In genomic region chr4:109393229-109393779, GRCm38 (mm10) we compare ENCODE assay signal across 17 mouse cellular contexts. TPM values are rescaled to one million over a fixed set of nuclear protein-coding genes. Genes with fewer than 3 reads are reported as not detected.
A peak's percentile ranks its signal among the peaks of the same experiment; 100 is the strongest.
DNase-seq lines count a peak whose midpoint lies in the region; ATAC-seq and TF ChIP-seq lines count a peak whose summit lies in the region.
"Had no signal": no experiment of that assay in that cellular context is flagged by ENCODE, and none has a peak within 500 bp of the region (broad histone marks: within the 10 kb centered on the region; RNA-seq: fewer than 3 reads in every experiment).

No protein-coding gene starts in this region.

- DNase-seq in heart, adult 11 months, result peak; percentile 64
- no peak for DNase-seq in heart, embryonic 10.5 days (ENCODE audit: low spot score)
- DNase-seq in 416B (ENCODE audit: low read depth), result peak; percentile 70
- DNase-seq in liver, postnatal 0 days, result no peak
- no peak for DNase-seq in thymus, adult 2 months
- no peak for DNase-seq in adrenal gland, postnatal 25 days
- DNase-seq in gastrocnemius, postnatal 25 days, result no peak
- DNase-seq: cerebellum, adult 9-11 months; kidney, adult 9 months; layer of hippocampus, postnatal 36 days; right cerebral cortex, adult 18-20 months; thymus, adult 18-20 months had no signal

- peak; percentile 33; the same call in 1 of the 2 replicates for ATAC-seq in granulocyte monocyte progenitor cell, adult 5-6 weeks (replicated peaks; ENCODE audit: poor library complexity, severe bottlenecking)
- peak; percentile 25; the same call in 1 of the 2 replicates for ATAC-seq in liver, postnatal 0 days
- ATAC-seq: CD4-positive, CD25-positive, alpha-beta regulatory T cell, adult 4 months had no signal

- H3K4me3 ChIP-seq in heart, embryonic 10.5 days, result no peak overlapping the region
- no peak overlapping the region for H3K4me3 ChIP-seq in liver, postnatal 0 days (ENCODE audit: low read depth, low read length)
- H3K4me3 ChIP-seq in thymus, adult 2 months (ENCODE audit: control insufficient read depth, insufficient read depth, low read length), result no peak overlapping the region
- H3K4me3 ChIP-seq: embryonic facial prominence, embryonic 12.5 days; neural tube, embryonic 13.5 days had no signal

- peaks cover 3% of the 10 kb centered on the region; the same call in 1 of the 2 replicates for H3K36me3 ChIP-seq in heart, embryonic 10.5 days
- H3K36me3 ChIP-seq in liver, postnatal 0 days (replicated peaks; ENCODE audit: insufficient read depth, low read length), result peaks cover 3% of the 10 kb centered on the region; the same call in 1 of the 2 replicates
- H3K36me3 ChIP-seq in thymus, adult 2 months (ENCODE audit: control insufficient read depth, insufficient read depth, low read length), result no peaks in the 10 kb centered on the region
- H3K36me3 ChIP-seq: embryonic facial prominence, embryonic 12.5 days; heart, embryonic 15.5 days had no signal

- H3K27ac ChIP-seq in heart, embryonic 10.5 days, result no peak overlapping the region
- no peak overlapping the region for H3K27ac ChIP-seq in liver, postnatal 0 days (ENCODE audit: low read depth)
- H3K27ac ChIP-seq in thymus, adult 2 months (ENCODE audit: control insufficient read depth, insufficient read depth, low read length), result no peak overlapping the region
- H3K27ac ChIP-seq: embryonic facial prominence, embryonic 12.5 days; heart, embryonic 15.5 days; neural tube, embryonic 13.5 days had no signal

- TF ChIP-seq EP300 in liver, postnatal 0 days (IDR thresholded peaks at IDR 0.05; ENCODE audit: low read depth), result no peak

- no peak for TF ChIP-seq POLR2A in thymus, adult 2 months (IDR thresholded peaks at IDR 0.05; ENCODE audit: control insufficient read depth, extremely low read depth, insufficient read depth, low read length, poor library complexity)

- H3K27me3 ChIP-seq in heart, embryonic 10.5 days (ENCODE audit: insufficient read depth, poor library complexity, severe bottlenecking), result 0 out of 2 replicates have a peak, but pooled peaks cover 7% of the 10 kb centered on the region
- H3K27me3 ChIP-seq in liver, postnatal 0 days (ENCODE audit: insufficient read depth, low read length), result no peaks in the 10 kb centered on the region
- H3K27me3 ChIP-seq in thymus, adult 2 months (ENCODE audit: control insufficient read depth, insufficient read depth, low read length), result no peaks in the 10 kb centered on the region
- H3K27me3 ChIP-seq: heart, embryonic 15.5 days; neural tube, embryonic 13.5 days had no signal

- H3K9ac ChIP-seq in liver, postnatal 0 days (replicated peaks), result peak overlapping the region; percentile 44; the same call in 1 of the 2 replicates
- H3K9ac ChIP-seq: embryonic facial prominence, embryonic 12.5 days had no signal

- no peaks in the 10 kb centered on the region for H3K9me3 ChIP-seq in heart, embryonic 10.5 days
- no peaks in the 10 kb centered on the region for H3K9me3 ChIP-seq in liver, postnatal 0 days (ENCODE audit: low read length)
- H3K9me3 ChIP-seq: embryonic facial prominence, embryonic 12.5 days; heart, embryonic 15.5 days; neural tube, embryonic 13.5 days had no signal

- 77% methylated on average over 6 of the region's 6 CpGs for WGBS in heart, embryonic 10.5 days
- WGBS in liver, postnatal 0 days (ENCODE audit: insufficient replicate concordance), result 43% methylated on average over 6 of the region's 6 CpGs
- 45% methylated on average over 6 of the region's 6 CpGs for WGBS in thymus, adult 2 months

- H3K4me2 ChIP-seq in liver, postnatal 0 days (ENCODE audit: low read depth, low read length), result peak overlapping the region; percentile 65; the same call in 1 of the 2 replicates

- TF ChIP-seq CTCF in liver, postnatal 0 days (IDR thresholded peaks at IDR 0.05; ENCODE audit: low read depth), result no peak
- TF ChIP-seq CTCF in thymus, adult 2 months (IDR thresholded peaks at IDR 0.05; ENCODE audit: borderline replicate concordance, control insufficient read depth, extremely low read depth, insufficient read depth, low read length, poor library complexity), result no peak

- peaks cover 13% of the 10 kb centered on the region for H3K4me1 ChIP-seq in heart, embryonic 10.5 days
- H3K4me1 ChIP-seq in liver, postnatal 0 days (ENCODE audit: insufficient read depth), result peaks cover 10% of the 10 kb centered on the region
- H3K4me1 ChIP-seq in thymus, adult 2 months (replicated peaks; ENCODE audit: control insufficient read depth, insufficient read depth, low read length), result no peaks in the 10 kb centered on the region

RNA-seq across cellular contexts. Expression of gene Ttc39a, which starts 13.1 kb away (rescaled TPM):
- polyA plus RNA-seq in heart, embryonic 10.5 days (2016; fragmentation: Nextera tagmentation; extraction: Ambion mirVana), result 9.4 and 10.7 TPM in 2 replicates
- total RNA-seq in granulocyte monocyte progenitor cell, adult 5-6 weeks (2014; fragmentation: Nextera tagmentation), result not detected in 2 replicates
- total RNA-seq in granulocyte monocyte progenitor cell, adult 5-6 weeks (2017), result 0.72 and 2.4 TPM in 2 replicates
- polyA plus RNA-seq in liver, postnatal 0 days (2015; fragmentation: Nextera tagmentation; extraction: Ambion mirVana), result 5.0 and 5.4 TPM in 2 replicates
- 15.0 and 17.2 TPM in 2 replicates for polyA plus RNA-seq in thymus, adult 2 months (2012; rRNA removed)
- total RNA-seq in adrenal gland, postnatal 25 days (2021), result 4.9 and 7.8 TPM in 2 replicates
- under 1 TPM; 0.18 to 0.64 TPM for total RNA-seq in gastrocnemius, postnatal 25 days (2021)
- polyA plus RNA-seq: CD4-positive, CD25-positive, alpha-beta regulatory T cell, adult 4 months had no signal

Comparison
In these comparisons a context has a peak if more than half of its experiments do, and no peak if none do; other contexts are left out.
1. DNase-seq: peak in heart, adult 11 months (single experiment) and 416B (single experiment); none in heart, embryonic 10.5 days (single experiment), liver, postnatal 0 days (single experiment), thymus, adult 2 months (single experiment), adrenal gland, postnatal 25 days (single experiment) and gastrocnemius, postnatal 25 days (single experiment).